ENCODE assay signal across 8 mouse cellular contexts in genomic region chrX:133687666-133688151, GRCm38 (mm10). TPM values are rescaled to one million over a fixed set of nuclear protein-coding genes. Genes with fewer than 3 reads are reported as not detected.
DNase-seq lines count a peak whose midpoint lies in the region; ATAC-seq and TF ChIP-seq lines count a peak whose summit lies in the region.

No protein-coding gene starts in this region.

- WGBS in heart, embryonic 15.5 days, result 12% methylated on average over 27 of the region's 37 CpGs
- 22% methylated on average over 30 of the region's 37 CpGs for WGBS in limb, embryonic 15.5 days
- WGBS in small intestine, adult 2 months, result 8% methylated on average over 36 of the region's 37 CpGs

- H3K27ac ChIP-seq in heart, embryonic 15.5 days, result no peak overlapping the region
- no peak overlapping the region; the same call in 1 of the 2 replicates for H3K27ac ChIP-seq in limb, embryonic 15.5 days
- H3K27ac ChIP-seq in small intestine, adult 2 months (ENCODE audit: insufficient read depth, low read depth, low read length), result no peak overlapping the region

- peak; percentile 15 to 17 for DNase-seq in adrenal gland, adult 18-20 months (ENCODE audit: low spot score in 2 of 2)
- no peak for DNase-seq in adrenal gland, postnatal 4 days (ENCODE audit: low spot score in 2 of 2)
- DNase-seq in right cerebral cortex, postnatal 25 days, result peak; percentile 31
- no peak for DNase-seq in right cerebral cortex, postnatal 36 days (ENCODE audit: low spot score in 2 of 2)

- H3K4me2 ChIP-seq in heart, embryonic 15.5 days, result peak overlapping the region; percentile 91
- H3K4me2 ChIP-seq in limb, embryonic 15.5 days, result peak overlapping the region; percentile 79

- no peaks in the 10 kb centered on the region for H3K9me3 ChIP-seq in heart, embryonic 15.5 days (replicated peaks)
- no peaks in the 10 kb centered on the region for H3K9me3 ChIP-seq in limb, embryonic 15.5 days

- ATAC-seq in heart, embryonic 15.5 days (replicated peaks; ENCODE audit: insufficient number of reproducible peaks, insufficient read depth, low FRiP score, low read depth), result 0 out of 2 replicates have a peak, but pooled peaks have one; percentile 15
- ATAC-seq in limb, embryonic 15.5 days (ENCODE audit: insufficient number of reproducible peaks, low FRiP score, low TSS enrichment, low read depth), result no peak
- ATAC-seq in megakaryocyte progenitor cell, adult 5-6 weeks (replicated peaks; ENCODE audit: poor library complexity), result no peak

- no peak for TF ChIP-seq CTCF in small intestine, adult 2 months (IDR thresholded peaks at IDR 0.05; ENCODE audit: extremely low read depth, insufficient read length, insufficient replicate concordance, low read depth, low read length)

- no peaks in the 10 kb centered on the region for H3K36me3 ChIP-seq in heart, embryonic 15.5 days
- H3K36me3 ChIP-seq in limb, embryonic 15.5 days, result no peaks in the 10 kb centered on the region
- no peaks in the 10 kb centered on the region for H3K36me3 ChIP-seq in small intestine, adult 2 months (ENCODE audit: control insufficient read depth, insufficient read depth, low read length)

- peak overlapping the region; percentile 61 for H3K4me3 ChIP-seq in heart, embryonic 15.5 days
- peak overlapping the region; percentile 54 for H3K4me3 ChIP-seq in limb, embryonic 15.5 days
- H3K4me3 ChIP-seq in small intestine, adult 2 months (ENCODE audit: low read depth, low read length), result peak overlapping the region; percentile 91

- H3K4me1 ChIP-seq in heart, embryonic 15.5 days (replicated peaks), result peaks cover 5% of the 10 kb centered on the region; the same call in 1 of the 2 replicates
- 0 out of 2 replicates have a peak, but pooled peaks cover 3% of the 10 kb centered on the region for H3K4me1 ChIP-seq in limb, embryonic 15.5 days
- H3K4me1 ChIP-seq in small intestine, adult 2 months (ENCODE audit: control insufficient read depth, insufficient read depth, insufficient read length, low read length), result no peaks in the 10 kb centered on the region

- H3K27me3 ChIP-seq in heart, embryonic 15.5 days, result peaks cover 45% of the 10 kb centered on the region
- peaks cover 49% of the 10 kb centered on the region for H3K27me3 ChIP-seq in limb, embryonic 15.5 days
- H3K27me3 ChIP-seq in small intestine, adult 2 months (ENCODE audit: control insufficient read depth, insufficient read depth, low read length), result peaks cover 18% of the 10 kb centered on the region; the same call in 1 of the 2 replicates

- no peak for TF ChIP-seq POLR2A in small intestine, adult 2 months (IDR thresholded peaks at IDR 0.05; ENCODE audit: low read depth, low read length)

- H3K9ac ChIP-seq in heart, embryonic 15.5 days, result peak overlapping the region; percentile 46; the same call in 1 of the 2 replicates
- H3K9ac ChIP-seq in limb, embryonic 15.5 days, result no peak overlapping the region; the same call in 1 of the 2 replicates

RNA-seq across cellular contexts. Expression of gene Pcdh19, which starts 1.1 kb away (rescaled TPM):
- 10 to 100 TPM in 1 of 2 experiments, 1 to 10 TPM in 1; 9.1 to 10.1 TPM for total RNA-seq in adrenal gland, adult 18-20 months (2021)
- 1 to 10 TPM; 5.8 to 6.8 TPM for total RNA-seq in adrenal gland, postnatal 4 days (2021)
- 0.58 and 1.0 TPM in 2 replicates for polyA plus RNA-seq in heart, embryonic 15.5 days (2015; fragmentation: Nextera tagmentation; extraction: Ambion mirVana)
- polyA plus RNA-seq in limb, embryonic 15.5 days (2015; fragmentation: Nextera tagmentation; extraction: Ambion mirVana), result 4.8 and 5.2 TPM in 2 replicates
- 0.32 and 0.51 TPM in 2 replicates for polyA plus RNA-seq in small intestine, adult 2 months (2012; rRNA removed)
- not detected in 2 replicates for total RNA-seq in megakaryocyte progenitor cell, adult 5-6 weeks (2015)
- not detected in 2 replicates for total RNA-seq in megakaryocyte progenitor cell, adult 5-6 weeks (2017)

Comparison
In these comparisons a context has a peak if more than half of its experiments do, and no peak if none do; other contexts are left out.
1. DNase-seq: peak in adrenal gland, adult 18-20 months (2 of 2) and right cerebral cortex, postnatal 25 days (single experiment); none in adrenal gland, postnatal 4 days (0 of 2) and right cerebral cortex, postnatal 36 days (0 of 2).
2. RNA of gene Pcdh19, which starts 1.1 kb away (total RNA-seq): 9.1 to 10.1 TPM in adrenal gland, adult 18-20 months and 5.8 to 6.8 TPM in adrenal gland, postnatal 4 days; not detected in megakaryocyte progenitor cell, adult 5-6 weeks; every median in the first group is over 4 times any median in the second.
3. Peak in every context shown above with its lines, with median percentiles within 50 percentile points of each other: H3K4me3 ChIP-seq.